In the genomic region with DNA sequence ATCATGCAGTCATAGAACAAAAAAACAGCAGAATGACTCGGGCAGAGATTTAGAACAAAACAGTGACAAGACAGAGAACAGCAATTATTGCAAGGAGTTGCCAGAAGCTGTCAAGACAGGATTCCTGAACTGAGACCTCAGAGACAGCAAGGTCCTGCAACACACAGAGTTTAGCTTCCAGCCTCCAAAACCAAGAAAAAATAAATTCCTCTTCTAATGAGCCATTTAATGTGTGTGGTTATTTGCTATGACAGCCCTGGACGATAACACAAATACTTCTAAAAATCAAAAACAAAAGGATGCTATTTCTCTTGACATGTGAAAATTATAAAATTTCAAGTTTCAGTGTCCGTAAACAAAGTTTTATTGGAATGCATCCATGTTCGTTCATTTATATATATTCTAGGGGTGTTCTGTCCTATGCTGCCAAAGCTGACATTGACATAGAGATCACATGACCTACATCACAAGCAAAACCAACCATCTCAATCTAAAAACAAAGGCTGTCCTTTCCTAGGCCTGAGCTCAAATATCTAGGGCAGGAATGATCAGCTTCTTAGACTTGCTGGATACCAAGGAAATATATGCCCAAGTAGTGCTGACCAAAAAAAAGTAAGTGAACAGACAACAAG, we compare ENCODE assay signal across 24 mouse cellular contexts.
DNase-seq lines count a peak whose midpoint lies in the region; ATAC-seq and TF ChIP-seq lines count a peak whose summit lies in the region.
"Had no signal": no experiment of that assay in that cellular context is flagged by ENCODE, and none has a peak within 500 bp of the region (broad histone marks: within the 10 kb centered on the region; RNA-seq: fewer than 3 reads in every experiment).

No protein-coding gene starts in this region.

- TF ChIP-seq POLR2A in lung, adult 2 months (IDR thresholded peaks at IDR 0.05; ENCODE audit: borderline replicate concordance, extremely low read depth, low read depth, low read length), result no peak

- WGBS in lung, embryonic 15.5 days, result 42% methylated on average over 4 of the region's 4 CpGs
- WGBS in lung, adult 2 months, result 65% methylated on average over 4 of the region's 4 CpGs
- 50% methylated on average over 4 of the region's 4 CpGs for WGBS in embryonic facial prominence, embryonic 14.5 days

- no peak overlapping the region for H3K4me2 ChIP-seq in lung, embryonic 15.5 days
- H3K4me2 ChIP-seq in embryonic facial prominence, embryonic 14.5 days (ENCODE audit: low read depth, low read length), result no peak overlapping the region
- H3K4me2 ChIP-seq: embryonic facial prominence, embryonic 15.5 days; forebrain, embryonic 15.5 days; heart, embryonic 11.5 days; heart, embryonic 15.5 days; hindbrain, embryonic 13.5 days had no signal

- peak overlapping the region; percentile 46 for H3K27ac ChIP-seq in gastrocnemius, adult 2 months
- H3K27ac ChIP-seq in lung, embryonic 15.5 days, result no peak overlapping the region
- no peak overlapping the region for H3K27ac ChIP-seq in embryonic facial prominence, embryonic 14.5 days (replicated peaks; ENCODE audit: low read depth, low read length)
- H3K27ac ChIP-seq: embryonic facial prominence, embryonic 15.5 days; forebrain, embryonic 15.5 days; heart, adult 2 months; heart, embryonic 15.5 days; hindbrain, embryonic 13.5 days; hindbrain, postnatal 0 days had no signal

- no peak overlapping the region for H3K9ac ChIP-seq in lung, embryonic 15.5 days
- H3K9ac ChIP-seq in embryonic facial prominence, embryonic 14.5 days (ENCODE audit: low read depth, low read length), result no peak overlapping the region
- H3K9ac ChIP-seq: embryonic facial prominence, embryonic 15.5 days; forebrain, embryonic 15.5 days; heart, embryonic 15.5 days; hindbrain, embryonic 13.5 days had no signal

- H3K4me3 ChIP-seq in gastrocnemius, adult 2 months, result no peak overlapping the region
- no peak overlapping the region for H3K4me3 ChIP-seq in lung, embryonic 15.5 days
- H3K4me3 ChIP-seq in lung, adult 2 months (replicated peaks; ENCODE audit: extremely low read depth, low read depth, low read length), result no peak overlapping the region
- no peak overlapping the region for H3K4me3 ChIP-seq in embryonic facial prominence, embryonic 14.5 days (ENCODE audit: low read depth, low read length)
- H3K4me3 ChIP-seq: embryonic facial prominence, embryonic 15.5 days; erythroblast, embryonic 14.5 days; forebrain, embryonic 15.5 days; heart, adult 2 months; heart, embryonic 15.5 days; hindbrain, embryonic 13.5 days had no signal

- no peaks in the 10 kb centered on the region for H3K27me3 ChIP-seq in lung, embryonic 15.5 days
- no peaks in the 10 kb centered on the region for H3K27me3 ChIP-seq in embryonic facial prominence, embryonic 14.5 days (replicated peaks; ENCODE audit: control insufficient read depth, insufficient read depth, low read length)
- H3K27me3 ChIP-seq: CH12.LX; embryonic facial prominence, embryonic 15.5 days; forebrain, embryonic 15.5 days; heart, embryonic 15.5 days; hindbrain, embryonic 13.5 days had no signal

- no peak for DNase-seq in gastrocnemius, adult 2 months
- no peak for DNase-seq in gastrocnemius, postnatal 4 days (ENCODE audit: low spot score in 2 of 2)
- DNase-seq in lung, adult 2 months, result no peak
- peak; percentile 18 for DNase-seq in adipocyte (ENCODE audit: low spot score)
- peak; percentile 39 for DNase-seq in embryonic facial prominence, embryonic 14.5 days (ENCODE audit: low spot score)
- DNase-seq in urinary bladder, postnatal 25 days (ENCODE audit: low spot score), result no peak
- DNase-seq: adrenal gland, adult 8-10 months; adrenal gland, postnatal 36 days; cerebellum, adult 11-12 months; cerebellum, adult 9-10 months; cerebellum, postnatal 25 days; gastrocnemius, postnatal 10 days; heart, adult 2 months; heart, postnatal 14 days had no signal

- H3K4me1 ChIP-seq in lung, embryonic 15.5 days, result peaks cover 11% of the 10 kb centered on the region; the same call in 1 of the 2 replicates
- H3K4me1 ChIP-seq in lung, adult 2 months (ENCODE audit: control insufficient read depth, insufficient read depth, low read length), result no peaks in the 10 kb centered on the region
- no peaks in the 10 kb centered on the region for H3K4me1 ChIP-seq in embryonic facial prominence, embryonic 14.5 days (ENCODE audit: control insufficient read depth, insufficient read depth, low read length)
- H3K4me1 ChIP-seq: forebrain, embryonic 15.5 days; hindbrain, embryonic 13.5 days had no signal

- peak; percentile 76; the same call in 1 of the 2 replicates for ATAC-seq in lung, embryonic 15.5 days (ENCODE audit: borderline replicate concordance, extremely low read depth, low FRiP score, low TSS enrichment)
- ATAC-seq in embryonic facial prominence, embryonic 14.5 days (ENCODE audit: low read depth), result no peak
- no peak for ATAC-seq in erythroid progenitor cell, adult 5-6 weeks (replicated peaks; ENCODE audit: low FRiP score, poor library complexity, severe bottlenecking)
- ATAC-seq: forebrain, embryonic 15.5 days; hindbrain, postnatal 0 days had no signal

- no peaks in the 10 kb centered on the region for H3K9me3 ChIP-seq in lung, embryonic 15.5 days
- H3K9me3 ChIP-seq in embryonic facial prominence, embryonic 14.5 days (ENCODE audit: control insufficient read depth, low read length), result no peaks in the 10 kb centered on the region
- H3K9me3 ChIP-seq: embryonic facial prominence, embryonic 15.5 days; forebrain, embryonic 15.5 days; heart, embryonic 15.5 days; hindbrain, embryonic 13.5 days had no signal

- H3K36me3 ChIP-seq in lung, embryonic 15.5 days, result no peaks in the 10 kb centered on the region
- H3K36me3 ChIP-seq in embryonic facial prominence, embryonic 14.5 days (ENCODE audit: control insufficient read depth, insufficient read depth, low read length), result no peaks in the 10 kb centered on the region
- H3K36me3 ChIP-seq: embryonic facial prominence, embryonic 15.5 days; forebrain, embryonic 15.5 days; heart, embryonic 15.5 days; hindbrain, embryonic 13.5 days had no signal

- intact Hi-C loops in gastrocnemius, adult 2 months (cut with DNase I), result loop anchor here (10.0 kb wide), 1 partner anchor 73 kb away; no protein-coding TSS in a partner anchor

- no peak for TF ChIP-seq CTCF in gastrocnemius, adult 2 months (IDR thresholded peaks at IDR 0.05)
- no peak for TF ChIP-seq CTCF in lung, adult 2 months (IDR thresholded peaks at IDR 0.05; ENCODE audit: insufficient read depth, low read length)

Comparison
In these comparisons a context has a peak if more than half of its experiments do, and no peak if none do; other contexts are left out.
1. DNase-seq: peak in adipocyte (single experiment) and embryonic facial prominence, embryonic 14.5 days (single experiment); none in gastrocnemius, adult 2 months (single experiment), gastrocnemius, postnatal 4 days (0 of 2), lung, adult 2 months (single experiment) and urinary bladder, postnatal 25 days (single experiment).